Mouse (Mus musculus) megakaryocyte, embryonic 14.5 days (primary cell): Measurements from ENCODE around the gene Ndufv3.

ENCODE experiments used
- FLI1 ChIP-seq: IDR thresholded peaks from 2 replicates; pipeline ENCODE4 v1.6.1; 2012; ENCODE audit warnings: low read length, inconsistent platforms, mixed read lengths
- GATA1 ChIP-seq: IDR thresholded peaks from 3 replicates; pipeline ENCODE4 v1.6.1; 2012; ENCODE audit warnings: mixed read lengths, low read length, inconsistent platforms, borderline replicate concordance

- TF ChIP-seq GATA1 (no peak), FLI1 (no peak)
These were observed 29.5 kb downstream of the Ndufv3 start for GRCm38 (mm10) chr17:31549389-31549788.
